Mouse (Mus musculus): ENCODE data around the gene Mid1. TPM values are rescaled to one million over a fixed set of nuclear protein-coding genes. Genes with fewer than 3 reads are reported as not detected.

Mid1 gene
- polyA plus RNA-seq, 1 experiment from 2014 or later, result 4.0 TPM

DNA sequence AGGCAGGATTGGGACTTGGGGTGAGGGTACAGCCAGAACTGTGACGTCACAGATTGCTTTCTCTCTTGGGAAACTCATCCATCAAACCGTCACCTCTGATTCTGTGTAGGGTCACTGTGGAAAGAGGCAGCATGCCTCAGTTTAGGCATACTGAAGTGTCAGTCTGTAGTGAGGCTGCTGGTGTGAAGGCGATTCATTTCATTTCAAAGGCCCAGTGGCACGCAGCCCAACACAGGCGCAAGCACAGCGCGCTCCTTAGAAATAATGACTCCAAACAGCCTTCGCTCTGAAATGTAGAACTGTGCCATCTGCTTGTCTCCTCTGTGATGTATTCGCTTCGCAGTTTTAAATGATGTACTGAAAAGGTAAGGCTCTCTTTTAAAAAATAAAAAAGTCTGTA is 141.9 kb downstream of the Mid1 start:
- Histone ChIP-seq H3K27me3 (replicated peaks) (peaks cover 9% of the 10 kb centered on the region), H3K9me3 (replicated peaks) (no peaks in the 10 kb centered on the region), H3K36me3 (no peaks in the 10 kb centered on the region), H3K4me3 (replicated peaks) (no peak overlapping the region), H3K4me1 (no peaks in the 10 kb centered on the region), H3K27ac (replicated peaks) (no peak overlapping the region), H3K4me2 (peak overlapping the region; percentile 19; the same call in 1 of the 2 replicates), H3K9ac (replicated peaks) (no peak overlapping the region)
- 36% methylated on average over 10 of the region's 10 CpGs for WGBS
- no peak for ATAC-seq (ENCODE audit: low FRiP score)

DNA sequence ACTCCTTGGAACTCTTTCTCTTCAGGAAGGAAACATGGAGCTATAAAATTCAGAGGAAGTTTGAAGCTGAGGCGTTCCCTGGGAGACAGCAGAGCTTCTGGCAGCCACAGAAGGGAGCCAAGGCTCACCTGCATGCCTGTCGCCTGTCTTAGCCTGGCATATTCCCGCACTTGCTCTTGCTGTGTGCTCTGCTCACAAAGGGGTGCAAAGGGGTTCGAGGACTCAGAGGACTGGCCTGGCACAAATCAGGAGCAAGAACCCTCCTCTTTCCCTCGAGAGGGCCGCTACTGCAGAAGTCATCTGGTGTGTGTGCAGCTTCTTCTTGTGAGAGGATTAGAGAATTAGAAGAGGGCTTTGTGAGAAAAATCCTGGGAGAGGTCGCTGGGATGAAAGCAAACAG is 142.7 kb downstream of the Mid1 start:
- no peaks in the 10 kb centered on the region for H3K9me3 ChIP-seq (replicated peaks)
- H3K36me3 ChIP-seq, result no peaks in the 10 kb centered on the region
- no peak overlapping the region for H3K27ac ChIP-seq (replicated peaks)
- no peak overlapping the region for H3K9ac ChIP-seq (replicated peaks)
- WGBS, result 30% methylated on average over 7 of the region's 7 CpGs
- peak overlapping the region; percentile 29 for H3K4me2 ChIP-seq
- H3K27me3 ChIP-seq (replicated peaks), result peaks cover 9% of the 10 kb centered on the region
- H3K4me3 ChIP-seq (replicated peaks), result no peak overlapping the region
- ATAC-seq (ENCODE audit: low FRiP score), result no peak
- no peaks in the 10 kb centered on the region for H3K4me1 ChIP-seq

DNA sequence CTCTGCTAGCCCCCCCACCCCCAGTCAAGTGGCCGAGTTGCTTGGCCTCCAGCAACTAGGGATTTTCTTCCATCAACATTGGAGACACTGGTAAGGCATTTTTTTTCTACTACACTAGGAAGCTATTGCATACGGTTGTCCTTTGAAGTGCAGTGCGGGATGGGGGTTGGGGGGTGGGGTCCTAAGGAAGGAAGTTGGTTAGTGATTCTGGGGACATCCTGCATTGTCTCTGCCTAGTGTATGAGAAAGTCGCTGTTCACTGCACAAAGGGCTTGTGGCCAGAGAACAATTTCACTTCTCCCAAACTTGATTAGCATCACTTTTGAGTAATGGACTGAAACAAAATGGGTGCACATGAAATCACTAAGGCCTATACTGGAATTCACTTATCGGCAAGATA is 143.1 kb downstream of the Mid1 start:
- Histone ChIP-seq H3K9ac (replicated peaks) (no peak overlapping the region), H3K27ac (replicated peaks) (no peak overlapping the region), H3K27me3 (replicated peaks) (peaks cover 7% of the 10 kb centered on the region), H3K9me3 (replicated peaks) (no peaks in the 10 kb centered on the region), H3K4me1 (no peaks in the 10 kb centered on the region), H3K4me3 (replicated peaks) (no peak overlapping the region), H3K36me3 (no peaks in the 10 kb centered on the region), H3K4me2 (peak overlapping the region; percentile 29)
- no peak for ATAC-seq (ENCODE audit: low FRiP score)
- WGBS, result 26% methylated on average over 5 of the region's 5 CpGs

- H3K27ac ChIP-seq (replicated peaks), result no peak overlapping the region
- no peak overlapping the region for H3K4me3 ChIP-seq (replicated peaks)
- H3K4me1 ChIP-seq, result no peaks in the 10 kb centered on the region
- ATAC-seq (ENCODE audit: low FRiP score), result no peak
- no peak overlapping the region for H3K9ac ChIP-seq (replicated peaks)
- peaks cover 4% of the 10 kb centered on the region for H3K27me3 ChIP-seq (replicated peaks)
- WGBS, result 44% methylated on average over 4 of the region's 4 CpGs
- no peaks in the 10 kb centered on the region for H3K36me3 ChIP-seq
- H3K4me2 ChIP-seq, result no peak overlapping the region
- H3K9me3 ChIP-seq (replicated peaks), result no peaks in the 10 kb centered on the region
Measured at GRCm38 (mm10) chrX:169830052-169830451, 145.1 kb downstream of the Mid1 start.

- Histone ChIP-seq H3K9me3 (replicated peaks) (no peaks in the 10 kb centered on the region), H3K27me3 (replicated peaks) (no peaks in the 10 kb centered on the region), H3K36me3 (no peaks in the 10 kb centered on the region), H3K4me1 (no peaks in the 10 kb centered on the region), H3K4me3 (replicated peaks) (no peak overlapping the region), H3K9ac (replicated peaks) (no peak overlapping the region), H3K4me2 (no peak overlapping the region), H3K27ac (replicated peaks) (no peak overlapping the region)
- ATAC-seq (ENCODE audit: low FRiP score), result peak; percentile 84
- WGBS, result 34% methylated on average over 5 of the region's 5 CpGs
Measured at GRCm38 (mm10) chrX:169837947-169838649, 153.1 kb downstream of the Mid1 start.

DNA sequence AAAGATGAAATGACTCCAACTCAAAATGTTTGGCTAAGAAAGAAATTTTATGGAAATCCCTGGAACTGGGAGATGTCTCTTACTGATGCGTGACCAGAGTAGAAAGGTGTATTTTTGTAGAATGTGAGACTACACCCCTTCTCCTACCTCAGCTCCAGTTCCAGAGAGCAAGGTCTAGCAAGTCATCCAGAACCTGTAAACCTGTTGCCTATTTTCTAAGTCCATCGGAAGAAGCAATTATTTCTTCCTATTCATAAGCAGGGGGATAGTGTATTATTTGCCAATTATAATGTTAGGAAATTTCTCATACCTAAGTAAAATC is 153.6 kb downstream of the Mid1 start:
- ATAC-seq (ENCODE audit: low FRiP score), result no peak
- 89% methylated on average over 2 of the region's 2 CpGs for WGBS
- H3K4me2 ChIP-seq, result no peak overlapping the region

GRCm38 (mm10) chrX:169843267-169843666 is 158.3 kb downstream of the Mid1 start:
- 60% methylated on average over 1 of the region's 1 CpGs for WGBS
- ATAC-seq (ENCODE audit: low FRiP score), result no peak
- H3K9me3 ChIP-seq (replicated peaks), result no peaks in the 10 kb centered on the region

More for the DNA sequence above, 153.6 kb downstream of the Mid1 start:
- H3K4me1 ChIP-seq, result no peaks in the 10 kb centered on the region
- H3K4me3 ChIP-seq (replicated peaks), result no peak overlapping the region
- H3K27me3 ChIP-seq (replicated peaks), result no peaks in the 10 kb centered on the region
- H3K27ac ChIP-seq (replicated peaks), result no peak overlapping the region
- H3K36me3 ChIP-seq, result no peaks in the 10 kb centered on the region
- H3K9ac ChIP-seq (replicated peaks), result no peak overlapping the region
- no peaks in the 10 kb centered on the region for H3K9me3 ChIP-seq (replicated peaks)

DNA sequence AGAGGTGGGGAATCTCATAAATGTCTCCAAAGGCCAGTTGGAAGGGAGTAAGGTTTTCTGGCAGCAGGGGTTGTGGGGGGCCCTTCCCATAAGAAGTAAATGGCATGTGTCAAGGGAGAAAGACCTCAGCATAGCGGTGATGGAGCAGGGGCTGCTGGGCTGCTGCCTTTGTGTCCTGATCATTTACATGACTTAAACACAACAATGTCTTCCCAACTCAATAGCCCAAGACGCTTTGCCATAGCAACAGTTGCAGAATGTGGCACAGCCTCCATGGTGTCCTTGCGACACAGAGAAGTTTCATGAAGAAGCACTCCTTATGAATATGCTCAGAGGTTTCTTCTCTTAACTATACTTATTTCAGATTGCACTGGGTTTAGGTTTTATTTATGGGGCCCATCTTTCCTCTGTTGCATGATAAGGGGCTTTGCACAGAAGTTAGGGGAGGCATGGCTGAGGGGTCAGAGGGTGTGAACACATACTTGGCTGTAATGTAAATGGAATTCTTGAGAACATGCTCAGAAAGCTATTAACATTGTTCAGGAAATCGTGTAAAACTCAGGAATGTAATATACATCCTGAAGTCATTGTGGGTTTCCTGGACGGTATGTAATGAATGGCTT is 159.3 kb downstream of the Mid1 start:
- no peaks in the 10 kb centered on the region for H3K36me3 ChIP-seq
- H3K27me3 ChIP-seq (replicated peaks), result peaks cover 18% of the 10 kb centered on the region; the same call in 1 of the 2 replicates
- H3K9me3 ChIP-seq (replicated peaks), result no peaks in the 10 kb centered on the region
- H3K4me2 ChIP-seq, result no peak overlapping the region
- no peak for ATAC-seq (ENCODE audit: low FRiP score)
- H3K4me1 ChIP-seq, result no peaks in the 10 kb centered on the region
- no peak overlapping the region for H3K9ac ChIP-seq (replicated peaks)
- WGBS, result 33% methylated on average over 5 of the region's 5 CpGs
- no peak overlapping the region for H3K27ac ChIP-seq (replicated peaks)
- H3K4me3 ChIP-seq (replicated peaks), result no peak overlapping the region

More at GRCm38 (mm10) chrX:169843267-169843666, 158.3 kb downstream of the Mid1 start:
- Histone ChIP-seq H3K27ac (replicated peaks) (no peak overlapping the region), H3K36me3 (no peaks in the 10 kb centered on the region), H3K27me3 (replicated peaks) (peaks cover 18% of the 10 kb centered on the region; the same call in 1 of the 2 replicates), H3K4me2 (no peak overlapping the region), H3K4me1 (no peaks in the 10 kb centered on the region), H3K9ac (replicated peaks) (no peak overlapping the region), H3K4me3 (replicated peaks) (no peak overlapping the region)

GRCm38 (mm10) chrX:169846187-169846586 is 161.2 kb downstream of the Mid1 start:
- H3K27ac ChIP-seq (replicated peaks), result no peak overlapping the region
- no peaks in the 10 kb centered on the region for H3K36me3 ChIP-seq
- H3K9me3 ChIP-seq (replicated peaks), result no peaks in the 10 kb centered on the region
- H3K4me2 ChIP-seq, result no peak overlapping the region
- H3K4me3 ChIP-seq (replicated peaks), result no peak overlapping the region
- H3K9ac ChIP-seq (replicated peaks), result no peak overlapping the region
- peaks cover 18% of the 10 kb centered on the region; the same call in 1 of the 2 replicates for H3K27me3 ChIP-seq (replicated peaks)
- 45% methylated on average over 3 of the region's 3 CpGs for WGBS
- H3K4me1 ChIP-seq, result no peaks in the 10 kb centered on the region
- no peak for ATAC-seq (ENCODE audit: low FRiP score)

- Histone ChIP-seq H3K27me3 (replicated peaks) (peaks cover 4% of the 10 kb centered on the region), H3K9me3 (replicated peaks) (no peaks in the 10 kb centered on the region), H3K9ac (replicated peaks) (no peak overlapping the region), H3K4me1 (no peaks in the 10 kb centered on the region), H3K4me3 (replicated peaks) (no peak overlapping the region), H3K27ac (replicated peaks) (no peak overlapping the region), H3K4me2 (no peak overlapping the region), H3K36me3 (no peaks in the 10 kb centered on the region)
- WGBS, result 69% methylated on average over 2 of the region's 2 CpGs
- ATAC-seq (ENCODE audit: low FRiP score), result no peak
Measured at GRCm38 (mm10) chrX:169861194-169861720, 176.3 kb downstream of the Mid1 start.

- Histone ChIP-seq H3K4me1 (no peaks in the 10 kb centered on the region), H3K9ac (replicated peaks) (no peak overlapping the region), H3K9me3 (replicated peaks) (no peaks in the 10 kb centered on the region), H3K4me2 (no peak overlapping the region), H3K27me3 (replicated peaks) (peaks cover 4% of the 10 kb centered on the region), H3K4me3 (replicated peaks) (no peak overlapping the region), H3K36me3 (no peaks in the 10 kb centered on the region), H3K27ac (replicated peaks) (no peak overlapping the region)
- ATAC-seq (ENCODE audit: low FRiP score), result no peak
Measured at GRCm38 (mm10) chrX:169862440-169862839, 177.4 kb downstream of the Mid1 start.

GRCm38 (mm10) chrX:169862848-169863247 is 177.8 kb downstream of the Mid1 start:
- 39% methylated on average over 1 of the region's 1 CpGs for WGBS
- Histone ChIP-seq H3K27me3 (replicated peaks) (peaks cover under 1% of the 10 kb centered on the region), H3K4me1 (no peaks in the 10 kb centered on the region), H3K36me3 (no peaks in the 10 kb centered on the region), H3K4me2 (no peak overlapping the region), H3K9me3 (replicated peaks) (no peaks in the 10 kb centered on the region), H3K27ac (replicated peaks) (no peak overlapping the region), H3K4me3 (replicated peaks) (no peak overlapping the region), H3K9ac (replicated peaks) (no peak overlapping the region)
- ATAC-seq (ENCODE audit: low FRiP score), result no peak

Measured in neural tube, embryonic 15.5 days (tissue).